Mouse (Mus musculus) stomach, postnatal 0 days (tissue): ENCODE results near the gene Mphosph6.

Experiments used
- CTCF ChIP-seq: IDR thresholded peaks from 2 replicates; pipeline ENCODE4 v1.5.1; 2016; ENCODE audit warnings: antibody characterized with exemption, low read depth, mild to moderate bottlenecking, moderate library complexity
- EP300 ChIP-seq: optimal IDR thresholded peaks from 2 replicates; pipeline ENCODE3; 2016; ENCODE audit warnings: antibody characterized with exemption

DNA sequence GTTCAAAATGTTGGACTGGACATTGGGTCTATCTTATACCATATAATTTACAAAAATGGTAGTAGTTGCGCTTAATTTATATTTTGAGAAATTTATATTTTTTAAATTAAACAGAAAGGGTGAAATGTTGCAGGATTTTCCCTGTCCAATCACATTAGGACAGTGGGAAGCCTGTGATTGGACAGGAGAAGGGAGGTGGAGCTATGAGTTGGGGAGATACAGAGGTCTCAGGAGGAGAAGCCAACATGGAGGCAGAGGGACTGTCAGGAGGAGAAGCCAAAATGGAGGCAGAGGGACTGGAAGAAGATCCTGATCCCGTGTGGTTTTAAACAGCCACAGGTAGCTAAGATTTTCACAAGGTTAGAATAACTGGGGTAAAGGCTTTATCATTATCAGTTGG lies 3.7 kb downstream of the Mphosph6 start:
- TF ChIP-seq CTCF, result no peak
- no peak for TF ChIP-seq EP300
